Mouse (Mus musculus): ENCODE results near the gene Gm128. TPM values are rescaled to one million over a fixed set of nuclear protein-coding genes. Genes with fewer than 3 reads are reported as not detected.
A peak's percentile ranks its signal among the peaks of the same experiment; 100 is the strongest.

Gm128 gene
- polyA plus RNA-seq, 1 experiment from 2014 or later, result 0.95 TPM

GRCm38 (mm10) chr3:95239971-95240370, 1.4 kb downstream of the Gm128 start:
- Histone ChIP-seq H3K9me3 (ENCODE audit: control insufficient read depth, low read length) (no peaks in the 10 kb centered on the region), H3K36me3 (ENCODE audit: control insufficient read depth, insufficient read depth, low read length) (peaks cover 25% of the 10 kb centered on the region), H3K9ac (ENCODE audit: low read depth, low read length) (no peak overlapping the region), H3K27me3 (replicated peaks; ENCODE audit: control insufficient read depth, insufficient read depth, low read length) (no peaks in the 10 kb centered on the region), H3K27ac (ENCODE audit: low read depth, low read length) (no peak overlapping the region), H3K4me2 (0 out of 2 replicates have a peak overlapping the region, but pooled peaks have one; percentile 1), H3K4me3 (ENCODE audit: low read depth, low read length) (no peak overlapping the region), H3K4me1 (replicated peaks; ENCODE audit: control insufficient read depth, insufficient read depth, low read length) (0 out of 2 replicates have a peak, but pooled peaks cover 7% of the 10 kb centered on the region)
- no peak for ATAC-seq (replicated peaks; ENCODE audit: low FRiP score)
- no peak for DNase-seq (ENCODE audit: low spot score)
- WGBS, result 83% methylated on average over 12 of the region's 12 CpGs

GRCm38 (mm10) chr3:95239022-95239421, 2.4 kb downstream of the Gm128 start:
- H3K4me1 ChIP-seq (replicated peaks; ENCODE audit: control insufficient read depth, insufficient read depth, low read length), result 0 out of 2 replicates have a peak, but pooled peaks cover 7% of the 10 kb centered on the region
- DNase-seq (ENCODE audit: low spot score), result no peak
- H3K27me3 ChIP-seq (replicated peaks; ENCODE audit: control insufficient read depth, insufficient read depth, low read length), result no peaks in the 10 kb centered on the region
- no peak for ATAC-seq (replicated peaks; ENCODE audit: low FRiP score)
- 82% methylated on average over 6 of the region's 6 CpGs for WGBS
- H3K4me2 ChIP-seq, result no peak overlapping the region
- H3K9me3 ChIP-seq (ENCODE audit: control insufficient read depth, low read length), result no peaks in the 10 kb centered on the region
- no peak overlapping the region for H3K4me3 ChIP-seq (ENCODE audit: low read depth, low read length)
- no peak overlapping the region for H3K27ac ChIP-seq (ENCODE audit: low read depth, low read length)
- H3K36me3 ChIP-seq (ENCODE audit: control insufficient read depth, insufficient read depth, low read length), result peaks cover 32% of the 10 kb centered on the region
- H3K9ac ChIP-seq (ENCODE audit: low read depth, low read length), result no peak overlapping the region

GRCm38 (mm10) chr3:95237541-95238099, 3.8 kb downstream of the Gm128 start:
- Histone ChIP-seq H3K9me3 (ENCODE audit: control insufficient read depth, low read length) (no peaks in the 10 kb centered on the region), H3K9ac (ENCODE audit: low read depth, low read length) (no peak overlapping the region), H3K4me1 (replicated peaks; ENCODE audit: control insufficient read depth, insufficient read depth, low read length) (peaks cover 9% of the 10 kb centered on the region; the same call in 1 of the 2 replicates), H3K27ac (ENCODE audit: low read depth, low read length) (no peak overlapping the region), H3K4me3 (ENCODE audit: low read depth, low read length) (no peak overlapping the region), H3K36me3 (ENCODE audit: control insufficient read depth, insufficient read depth, low read length) (peaks cover 46% of the 10 kb centered on the region), H3K4me2 (no peak overlapping the region), H3K27me3 (replicated peaks; ENCODE audit: control insufficient read depth, insufficient read depth, low read length) (no peaks in the 10 kb centered on the region)
- 86% methylated on average over 8 of the region's 8 CpGs for WGBS
- ATAC-seq (replicated peaks; ENCODE audit: low FRiP score), result no peak
- no peak for DNase-seq (ENCODE audit: low spot score)

- Histone ChIP-seq H3K27ac (ENCODE audit: low read depth, low read length) (no peak overlapping the region), H3K4me3 (ENCODE audit: low read depth, low read length) (no peak overlapping the region), H3K27me3 (replicated peaks; ENCODE audit: control insufficient read depth, insufficient read depth, low read length) (no peaks in the 10 kb centered on the region), H3K9ac (ENCODE audit: low read depth, low read length) (no peak overlapping the region), H3K9me3 (ENCODE audit: control insufficient read depth, low read length) (no peaks in the 10 kb centered on the region), H3K4me2 (no peak overlapping the region), H3K36me3 (ENCODE audit: control insufficient read depth, insufficient read depth, low read length) (peaks cover 55% of the 10 kb centered on the region), H3K4me1 (replicated peaks; ENCODE audit: control insufficient read depth, insufficient read depth, low read length) (peaks cover 26% of the 10 kb centered on the region)
- DNase-seq (ENCODE audit: low spot score) (no peak), ATAC-seq (replicated peaks; ENCODE audit: low FRiP score) (no peak)
- 89% methylated on average over 23 of the region's 23 CpGs for WGBS
Measured at GRCm38 (mm10) chr3:95235386-95236301, 5.8 kb downstream of the Gm128 start.

GRCm38 (mm10) chr3:95233303-95233980, 8.0 kb downstream of the Gm128 start:
- Histone ChIP-seq H3K27me3 (replicated peaks; ENCODE audit: control insufficient read depth, insufficient read depth, low read length) (no peaks in the 10 kb centered on the region), H3K4me3 (ENCODE audit: low read depth, low read length) (no peak overlapping the region), H3K27ac (ENCODE audit: low read depth, low read length) (no peak overlapping the region), H3K4me1 (replicated peaks; ENCODE audit: control insufficient read depth, insufficient read depth, low read length) (peaks cover 30% of the 10 kb centered on the region), H3K9me3 (ENCODE audit: control insufficient read depth, low read length) (no peaks in the 10 kb centered on the region), H3K36me3 (ENCODE audit: control insufficient read depth, insufficient read depth, low read length) (peaks cover 54% of the 10 kb centered on the region), H3K9ac (ENCODE audit: low read depth, low read length) (no peak overlapping the region), H3K4me2 (no peak overlapping the region)
- no peak for DNase-seq (ENCODE audit: low spot score)
- no peak for ATAC-seq (replicated peaks; ENCODE audit: low FRiP score)
- 91% methylated on average over 16 of the region's 16 CpGs for WGBS

- H3K9me3 ChIP-seq (ENCODE audit: control insufficient read depth, low read length), result no peaks in the 10 kb centered on the region
- peaks cover 30% of the 10 kb centered on the region for H3K4me1 ChIP-seq (replicated peaks; ENCODE audit: control insufficient read depth, insufficient read depth, low read length)
- ATAC-seq (replicated peaks; ENCODE audit: low FRiP score), result no peak
- H3K9ac ChIP-seq (ENCODE audit: low read depth, low read length), result no peak overlapping the region; the same call in 1 of the 2 replicates
- H3K27me3 ChIP-seq (replicated peaks; ENCODE audit: control insufficient read depth, insufficient read depth, low read length), result no peaks in the 10 kb centered on the region
- no peak overlapping the region for H3K27ac ChIP-seq (ENCODE audit: low read depth, low read length)
- H3K36me3 ChIP-seq (ENCODE audit: control insufficient read depth, insufficient read depth, low read length), result peaks cover 48% of the 10 kb centered on the region
- no peak for DNase-seq (ENCODE audit: low spot score)
- WGBS, result 73% methylated on average over 7 of the region's 7 CpGs
- no peak overlapping the region for H3K4me2 ChIP-seq
- no peak overlapping the region for H3K4me3 ChIP-seq (ENCODE audit: low read depth, low read length)
Measured at GRCm38 (mm10) chr3:95232771-95233170, 8.6 kb downstream of the Gm128 start.

GRCm38 (mm10) chr3:95231298-95232221, 9.8 kb downstream of the Gm128 start, which contains the start of gene Mllt11:
Mllt11 (minus strand) TSS chr3:95232171.
- peak within 1 kb of the TSS; percentile 87 for H3K4me3 ChIP-seq (ENCODE audit: low read depth, low read length)
- H3K4me2 ChIP-seq, result peak within 1 kb of the TSS; percentile 98
- 58% methylated on average over 13 of the region's 13 CpGs for WGBS
- H3K36me3 ChIP-seq (ENCODE audit: control insufficient read depth, insufficient read depth, low read length), result peaks cover 42% of the 10 kb centered on the region
- H3K9me3 ChIP-seq (ENCODE audit: control insufficient read depth, low read length), result no peaks in the 10 kb centered on the region
- peak within 1 kb of the TSS; percentile 98 for H3K27ac ChIP-seq (ENCODE audit: low read depth, low read length)
- DNase-seq (ENCODE audit: low spot score) (no peak), ATAC-seq (replicated peaks; ENCODE audit: low FRiP score) (no peak; the same call in 1 of the 2 replicates)
- H3K9ac ChIP-seq (ENCODE audit: low read depth, low read length), result peak within 1 kb of the TSS; percentile 97
- peaks cover 32% of the 10 kb centered on the region for H3K4me1 ChIP-seq (replicated peaks; ENCODE audit: control insufficient read depth, insufficient read depth, low read length)
- H3K27me3 ChIP-seq (replicated peaks; ENCODE audit: control insufficient read depth, insufficient read depth, low read length), result no peaks in the 10 kb centered on the region
